ENCODE assay signal across 14 mouse cellular contexts in genomic region chr7:124788781-124789180, GRCm38 (mm10).
DNase-seq lines count a peak whose midpoint lies in the region; ATAC-seq and TF ChIP-seq lines count a peak whose summit lies in the region.
"Had no signal": no experiment of that assay in that cellular context is flagged by ENCODE, and none has a peak within 500 bp of the region (broad histone marks: within the 10 kb centered on the region; RNA-seq: fewer than 3 reads in every experiment).

No protein-coding gene starts in this region.

- no peaks in the 10 kb centered on the region for H3K27me3 ChIP-seq in hindbrain, postnatal 0 days (ENCODE audit: insufficient read depth, low read length)
- no peaks in the 10 kb centered on the region for H3K27me3 ChIP-seq in hindbrain, embryonic 12.5 days
- no peaks in the 10 kb centered on the region for H3K27me3 ChIP-seq in kidney, adult 2 months (replicated peaks; ENCODE audit: control insufficient read depth, insufficient read depth, low read length)
- H3K27me3 ChIP-seq: neural tube, embryonic 15.5 days had no signal

- no peak overlapping the region for H3K4me2 ChIP-seq in hindbrain, postnatal 0 days (ENCODE audit: low read depth, low read length)
- no peak overlapping the region for H3K4me2 ChIP-seq in hindbrain, embryonic 12.5 days (replicated peaks)
- H3K4me2 ChIP-seq: midbrain, embryonic 11.5 days; neural tube, embryonic 15.5 days had no signal

- no peak for TF ChIP-seq POLR2A in kidney, adult 2 months (IDR thresholded peaks at IDR 0.05; ENCODE audit: low read depth, low read length)

- no peaks in the 10 kb centered on the region for H3K36me3 ChIP-seq in hindbrain, postnatal 0 days (ENCODE audit: insufficient read depth, low read length)
- no peaks in the 10 kb centered on the region for H3K36me3 ChIP-seq in hindbrain, embryonic 12.5 days
- no peaks in the 10 kb centered on the region for H3K36me3 ChIP-seq in kidney, adult 2 months (ENCODE audit: control insufficient read depth, insufficient read depth, low read length)
- H3K36me3 ChIP-seq: neural tube, embryonic 15.5 days had no signal

- no peak overlapping the region for H3K9ac ChIP-seq in hindbrain, postnatal 0 days (replicated peaks; ENCODE audit: low read length)
- no peak overlapping the region for H3K9ac ChIP-seq in hindbrain, embryonic 12.5 days
- H3K9ac ChIP-seq: neural tube, embryonic 15.5 days had no signal

- no peak for TF ChIP-seq CTCF in hindbrain, postnatal 0 days (IDR thresholded peaks at IDR 0.05; ENCODE audit: low read depth)
- TF ChIP-seq CTCF in kidney, adult 2 months (conservative IDR thresholded peaks at IDR 0.05; ENCODE audit: insufficient read depth, insufficient read length, low read depth, low read length): no peak

- H3K4me3 ChIP-seq in hindbrain, postnatal 0 days (ENCODE audit: low read length): no peak overlapping the region
- H3K4me3 ChIP-seq in hindbrain, embryonic 12.5 days: no peak overlapping the region
- H3K4me3 ChIP-seq in kidney, adult 2 months (ENCODE audit: insufficient read depth, low read depth, low read length): no peak overlapping the region
- H3K4me3 ChIP-seq: neural tube, embryonic 15.5 days had no signal

- no peaks in the 10 kb centered on the region for H3K9me3 ChIP-seq in hindbrain, postnatal 0 days (ENCODE audit: low read length)
- peaks cover 4% of the 10 kb centered on the region; the same call in 1 of the 2 replicates for H3K9me3 ChIP-seq in hindbrain, embryonic 12.5 days (replicated peaks)
- H3K9me3 ChIP-seq: neural tube, embryonic 15.5 days had no signal

- H3K27ac ChIP-seq in hindbrain, postnatal 0 days: no peak overlapping the region
- no peak overlapping the region for H3K27ac ChIP-seq in hindbrain, embryonic 12.5 days
- H3K27ac ChIP-seq in kidney, adult 2 months (ENCODE audit: insufficient read depth, low read depth, low read length): no peak overlapping the region
- H3K27ac ChIP-seq: neural tube, embryonic 15.5 days had no signal

- no peaks in the 10 kb centered on the region for H3K4me1 ChIP-seq in hindbrain, postnatal 0 days (ENCODE audit: insufficient read depth, low read length)
- H3K4me1 ChIP-seq in hindbrain, embryonic 12.5 days: no peaks in the 10 kb centered on the region
- no peaks in the 10 kb centered on the region for H3K4me1 ChIP-seq in kidney, adult 2 months (ENCODE audit: control insufficient read depth, insufficient read depth, low read length)
- H3K4me1 ChIP-seq: neural tube, embryonic 15.5 days had no signal

- peak; percentile 15 for DNase-seq in hindbrain, postnatal 0 days (ENCODE audit: low spot score)
- peak; percentile 89 to 90 for DNase-seq in frontal cortex, adult 2 months (ENCODE audit: extremely low spot score in 1 of 2, low spot score in 1 of 2)
- DNase-seq in left cerebral cortex, adult 18-20 months (ENCODE audit: low spot score in 2 of 2): peak; percentile 74 to 79
- peak; percentile 12 for DNase-seq in right cerebral cortex, postnatal 4 days
- no peak for DNase-seq in urinary bladder, adult 18-20 months (ENCODE audit: low spot score in 2 of 2)
- DNase-seq in neural tube, embryonic 10.5 days (ENCODE audit: extremely low spot score, low spot score): no peak
- no peak for DNase-seq in kidney, adult 2 months
- DNase-seq: adrenal gland, postnatal 25 days; gastrocnemius, postnatal 36 days; heart, postnatal 14 days; kidney, adult 18-20 months had no signal

- no peak for ATAC-seq in hindbrain, postnatal 0 days
- no peak for ATAC-seq in hindbrain, embryonic 12.5 days (ENCODE audit: low FRiP score)

- WGBS in hindbrain, postnatal 0 days: 67% methylated on average over 3 of the region's 3 CpGs
- WGBS in hindbrain, embryonic 12.5 days: 75% methylated on average over 3 of the region's 3 CpGs
- WGBS in kidney, adult 2 months: 45% methylated on average over 3 of the region's 3 CpGs

Comparison
In these comparisons a context has a peak if more than half of its experiments do, and no peak if none do; other contexts are left out.
1. DNase-seq: peak in hindbrain, postnatal 0 days (single experiment), frontal cortex, adult 2 months (2 of 2), left cerebral cortex, adult 18-20 months (2 of 2) and right cerebral cortex, postnatal 4 days (single experiment); none in urinary bladder, adult 18-20 months (0 of 2), neural tube, embryonic 10.5 days (single experiment) and kidney, adult 2 months (single experiment).